Mouse (Mus musculus) bone marrow macrophage, adult 2 months (primary cell): ENCODE measurements around the gene Mylpf.

Experiments
- CTCF ChIP-seq: IDR thresholded peaks from 2 replicates; pipeline ENCODE4 v1.5.1; 2012; ENCODE audit warnings: low read depth, mild to moderate bottlenecking, low read length, moderate library complexity
- POLR2A ChIP-seq: IDR thresholded peaks from 2 replicates; pipeline ENCODE4 v1.6.1; 2012; ENCODE audit warnings: mild to moderate bottlenecking, low read depth, low read length, borderline replicate concordance

GRCm38 (mm10) chr7:127210266-127210665 is 1.6 kb downstream of the Mylpf start:
- TF ChIP-seq POLR2A = no peak
- TF ChIP-seq CTCF = no peak
